10 mouse cellular contexts compared by ENCODE assay signal in the genomic region with DNA sequence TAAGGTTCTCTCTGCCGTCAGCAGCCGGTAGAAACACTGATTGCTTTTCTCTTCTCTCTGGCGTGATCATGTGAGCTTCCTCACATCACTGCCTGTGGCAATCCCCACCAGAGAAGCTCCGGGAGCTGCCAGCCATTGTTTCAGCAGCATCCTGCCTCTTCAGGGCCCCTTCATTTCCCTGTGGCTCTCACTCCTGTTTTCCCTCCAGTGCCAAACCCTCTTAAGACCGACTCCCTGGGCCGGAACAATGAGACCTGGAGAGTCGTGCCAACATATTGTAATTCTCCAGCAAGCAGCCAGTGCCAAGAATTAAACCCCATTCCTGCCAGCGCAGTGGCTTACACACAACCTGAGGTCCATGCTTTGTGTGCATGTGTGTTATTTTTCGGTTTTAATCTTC.
DNase-seq lines count a peak whose midpoint lies in the region; ATAC-seq and TF ChIP-seq lines count a peak whose summit lies in the region.
"Had no signal": no experiment of that assay in that cellular context is flagged by ENCODE, and none has a peak within 500 bp of the region (broad histone marks: within the 10 kb centered on the region; RNA-seq: fewer than 3 reads in every experiment).

No protein-coding gene starts in this region.

- WGBS in embryonic facial prominence, embryonic 12.5 days = 31% methylated on average over 9 of the region's 9 CpGs
- 22% methylated on average over 9 of the region's 9 CpGs for WGBS in hindbrain, embryonic 16.5 days
- WGBS in midbrain, embryonic 15.5 days = 12% methylated on average over 9 of the region's 9 CpGs

- peaks cover 29% of the 10 kb centered on the region for H3K4me1 ChIP-seq in embryonic facial prominence, embryonic 12.5 days
- peaks cover 12% of the 10 kb centered on the region; the same call in 1 of the 2 replicates for H3K4me1 ChIP-seq in hindbrain, embryonic 16.5 days (ENCODE audit: control insufficient read depth, insufficient read depth, low read depth, low read length)
- H3K4me1 ChIP-seq in midbrain, embryonic 15.5 days = peaks cover 32% of the 10 kb centered on the region
- H3K4me1 ChIP-seq: kidney, embryonic 15.5 days had no signal

- no peaks in the 10 kb centered on the region for H3K27me3 ChIP-seq in embryonic facial prominence, embryonic 12.5 days
- no peaks in the 10 kb centered on the region for H3K27me3 ChIP-seq in hindbrain, embryonic 16.5 days (replicated peaks; ENCODE audit: control insufficient read depth, insufficient read depth, low read length)
- no peaks in the 10 kb centered on the region for H3K27me3 ChIP-seq in midbrain, embryonic 15.5 days (replicated peaks)
- H3K27me3 ChIP-seq: kidney, embryonic 15.5 days had no signal

- H3K4me3 ChIP-seq in layer of hippocampus, adult 2 months = peak overlapping the region; percentile 11; the same call in 1 of the 2 replicates
- no peak overlapping the region for H3K4me3 ChIP-seq in embryonic facial prominence, embryonic 12.5 days
- no peak overlapping the region for H3K4me3 ChIP-seq in hindbrain, embryonic 16.5 days (ENCODE audit: low read length)
- H3K4me3 ChIP-seq in midbrain, embryonic 15.5 days = no peak overlapping the region
- H3K4me3 ChIP-seq: kidney, embryonic 15.5 days had no signal

- H3K36me3 ChIP-seq in embryonic facial prominence, embryonic 12.5 days = no peaks in the 10 kb centered on the region
- H3K36me3 ChIP-seq in hindbrain, embryonic 16.5 days (ENCODE audit: control insufficient read depth, insufficient read depth, low read length) = no peaks in the 10 kb centered on the region
- H3K36me3 ChIP-seq in midbrain, embryonic 15.5 days (replicated peaks) = no peaks in the 10 kb centered on the region
- H3K36me3 ChIP-seq: G1E; kidney, embryonic 15.5 days had no signal

- no peak for ATAC-seq in embryonic facial prominence, embryonic 12.5 days (ENCODE audit: insufficient number of reproducible peaks, insufficient read depth, low FRiP score, low TSS enrichment)
- peak; percentile 80 for ATAC-seq in hindbrain, embryonic 16.5 days
- ATAC-seq in midbrain, embryonic 15.5 days (replicated peaks) = peak; percentile 72
- ATAC-seq in megakaryocyte-erythroid progenitor cell, adult 5-6 weeks (replicated peaks; ENCODE audit: low FRiP score, low TSS enrichment, poor library complexity, severe bottlenecking) = no peak

- no peaks in the 10 kb centered on the region for H3K9me3 ChIP-seq in embryonic facial prominence, embryonic 12.5 days
- H3K9me3 ChIP-seq in hindbrain, embryonic 16.5 days (ENCODE audit: control insufficient read depth, low read length) = no peaks in the 10 kb centered on the region
- H3K9me3 ChIP-seq in midbrain, embryonic 15.5 days = no peaks in the 10 kb centered on the region
- H3K9me3 ChIP-seq: kidney, embryonic 15.5 days had no signal

- DNase-seq in layer of hippocampus, adult 2 months (ENCODE audit: low spot score in 2 of 2) = peak; percentile 5 to 10
- DNase-seq in layer of hippocampus, adult 11-12 months (ENCODE audit: low spot score) = no peak
- no peak for DNase-seq in liver
- no peak for DNase-seq in urinary bladder, postnatal 14 days (ENCODE audit: low spot score)

- no peak overlapping the region for H3K9ac ChIP-seq in embryonic facial prominence, embryonic 12.5 days
- H3K9ac ChIP-seq in hindbrain, embryonic 16.5 days (ENCODE audit: low read depth, low read length) = peak overlapping the region; percentile 26; the same call in 1 of the 2 replicates
- H3K9ac ChIP-seq in midbrain, embryonic 15.5 days = no peak overlapping the region
- H3K9ac ChIP-seq: kidney, embryonic 15.5 days had no signal

- no peak for TF ChIP-seq CTCF in layer of hippocampus, adult 2 months (conservative IDR thresholded peaks at IDR 0.05)

- H3K27ac ChIP-seq in layer of hippocampus, adult 2 months = peak overlapping the region; percentile 62
- H3K27ac ChIP-seq in embryonic facial prominence, embryonic 12.5 days = peak overlapping the region; percentile 50; the same call in 1 of the 2 replicates
- peak overlapping the region; percentile 57 for H3K27ac ChIP-seq in hindbrain, embryonic 16.5 days (ENCODE audit: low read depth, low read length)
- H3K27ac ChIP-seq in midbrain, embryonic 15.5 days = peak overlapping the region; percentile 60
- H3K27ac ChIP-seq: kidney, embryonic 15.5 days had no signal

- H3K4me2 ChIP-seq in embryonic facial prominence, embryonic 12.5 days (replicated peaks) = no peak overlapping the region
- peak overlapping the region; percentile 32 for H3K4me2 ChIP-seq in hindbrain, embryonic 16.5 days (ENCODE audit: low read length)
- H3K4me2 ChIP-seq in midbrain, embryonic 15.5 days = peak overlapping the region; percentile 36
- H3K4me2 ChIP-seq: kidney, embryonic 15.5 days had no signal

Comparison
In these comparisons a context has a peak if more than half of its experiments do, and no peak if none do; other contexts are left out.
1. DNase-seq: peak in layer of hippocampus, adult 2 months (2 of 2); none in layer of hippocampus, adult 11-12 months (single experiment), liver (single experiment) and urinary bladder, postnatal 14 days (single experiment).
2. ATAC-seq: peak in hindbrain, embryonic 16.5 days (single experiment) and midbrain, embryonic 15.5 days (single experiment); none in embryonic facial prominence, embryonic 12.5 days (single experiment) and megakaryocyte-erythroid progenitor cell, adult 5-6 weeks (single experiment).
3. Peak in every context shown above with its lines, with median percentiles within 50 percentile points of each other: H3K27ac ChIP-seq.